Mouse (Mus musculus): ENCODE data around the gene Npm1. TPM values are rescaled to one million over a fixed set of nuclear protein-coding genes. Genes with fewer than 3 reads are reported as not detected.

Gene Npm1
- 1,479 and 1,796 TPM in 2 replicates for polyA plus RNA-seq (2016; fragmentation: Nextera tagmentation; extraction: Ambion mirVana)

- H3K4me1 ChIP-seq: peaks cover 13% of the 10 kb centered on the region
- H3K9me3 ChIP-seq (replicated peaks): no peaks in the 10 kb centered on the region
- peak; percentile 100 for DNase-seq (ENCODE audit: low spot score)
- peak within 1 kb of the TSS; percentile 97 for H3K27ac ChIP-seq
- WGBS: 3% methylated on average over 49 of the region's 49 CpGs
- H3K27me3 ChIP-seq (ENCODE audit: low read depth, poor library complexity, severe bottlenecking): no peaks in the 10 kb centered on the region
- H3K36me3 ChIP-seq: peaks cover 39% of the 10 kb centered on the region
- H3K4me3 ChIP-seq: peak within 1 kb of the TSS; percentile 91
Observed at GRCm38 (mm10) chr11:33162998-33163506, at the start of gene Npm1. Gene Npm1, minus strand, starts transcription at chr11:33163206.

GRCm38 (mm10) chr11:33207411-33207810 is 44.4 kb upstream of the Npm1 start:
- 91% methylated on average over 2 of the region's 2 CpGs for WGBS
- Histone ChIP-seq H3K36me3 (no peaks in the 10 kb centered on the region), H3K27me3 (ENCODE audit: low read depth, poor library complexity, severe bottlenecking) (peaks cover 80% of the 10 kb centered on the region), H3K9me3 (replicated peaks) (no peaks in the 10 kb centered on the region), H3K4me3 (no peak overlapping the region), H3K27ac (no peak overlapping the region), H3K4me1 (peaks cover 21% of the 10 kb centered on the region)
- DNase-seq (ENCODE audit: low spot score): no peak

GRCm38 (mm10) chr11:33204966-33205365 is 42.0 kb upstream of the Npm1 start:
- Histone ChIP-seq H3K4me3 (no peak overlapping the region), H3K36me3 (no peaks in the 10 kb centered on the region), H3K9me3 (replicated peaks) (no peaks in the 10 kb centered on the region), H3K4me1 (peaks cover 43% of the 10 kb centered on the region), H3K27me3 (ENCODE audit: low read depth, poor library complexity, severe bottlenecking) (peaks cover 96% of the 10 kb centered on the region), H3K27ac (no peak overlapping the region)
- 11% methylated on average over 3 of the region's 3 CpGs for WGBS
- DNase-seq (ENCODE audit: low spot score): peak; percentile 48

- H3K27me3 ChIP-seq (ENCODE audit: low read depth, poor library complexity, severe bottlenecking): peaks cover 96% of the 10 kb centered on the region
- no peak overlapping the region; the same call in 1 of the 2 replicates for H3K4me3 ChIP-seq
- H3K4me1 ChIP-seq: peaks cover 44% of the 10 kb centered on the region
- WGBS: 1% methylated on average over 18 of the region's 18 CpGs
- H3K27ac ChIP-seq: no peak overlapping the region
- no peaks in the 10 kb centered on the region for H3K36me3 ChIP-seq
- DNase-seq (ENCODE audit: low spot score): peak; percentile 65
- H3K9me3 ChIP-seq (replicated peaks): no peaks in the 10 kb centered on the region
Observed at GRCm38 (mm10) chr11:33204329-33204705, 41.3 kb upstream of the Npm1 start.

- H3K36me3 ChIP-seq: no peaks in the 10 kb centered on the region
- peaks cover 100% of the 10 kb centered on the region for H3K27me3 ChIP-seq (ENCODE audit: low read depth, poor library complexity, severe bottlenecking)
- no peaks in the 10 kb centered on the region for H3K9me3 ChIP-seq (replicated peaks)
- H3K4me1 ChIP-seq: peaks cover 48% of the 10 kb centered on the region
- H3K4me3 ChIP-seq: peak within 1 kb of the TSS; percentile 47
- 0 out of 2 replicates have a peak within 1 kb of the TSS, but pooled peaks have one; percentile 31 for H3K27ac ChIP-seq
- peak; percentile 69 for DNase-seq (ENCODE audit: low spot score)
- WGBS: under 1% methylated on average over 81 of the region's 81 CpGs
Observed at GRCm38 (mm10) chr11:33203383-33204328, 40.6 kb upstream of the Npm1 start, which contains the start of gene Tlx3. Gene Tlx3, minus strand, starts transcription at chr11:33203589.

- DNase-seq (ENCODE audit: low spot score): peak; percentile 57
- Histone ChIP-seq H3K27me3 (ENCODE audit: low read depth, poor library complexity, severe bottlenecking) (peaks cover 100% of the 10 kb centered on the region), H3K4me3 (peak overlapping the region; percentile 47), H3K9me3 (replicated peaks) (no peaks in the 10 kb centered on the region), H3K4me1 (peaks cover 48% of the 10 kb centered on the region), H3K36me3 (no peaks in the 10 kb centered on the region), H3K27ac (0 out of 2 replicates have a peak overlapping the region, but pooled peaks have one; percentile 31)
- WGBS: 0% methylated on average over 47 of the region's 47 CpGs
Observed at GRCm38 (mm10) chr11:33202972-33203371, 40.0 kb upstream of the Npm1 start.

- peak; percentile 62 for DNase-seq (ENCODE audit: low spot score)
- Histone ChIP-seq H3K4me3 (peak overlapping the region; percentile 47), H3K4me1 (peaks cover 48% of the 10 kb centered on the region), H3K27ac (no peak overlapping the region), H3K27me3 (ENCODE audit: low read depth, poor library complexity, severe bottlenecking) (peaks cover 100% of the 10 kb centered on the region), H3K9me3 (replicated peaks) (no peaks in the 10 kb centered on the region), H3K36me3 (no peaks in the 10 kb centered on the region)
- WGBS: under 1% methylated on average over 37 of the region's 37 CpGs
Observed at GRCm38 (mm10) chr11:33202296-33202695, 39.3 kb upstream of the Npm1 start.

- Histone ChIP-seq H3K27me3 (ENCODE audit: low read depth, poor library complexity, severe bottlenecking) (peaks cover 100% of the 10 kb centered on the region), H3K4me1 (peaks cover 48% of the 10 kb centered on the region), H3K36me3 (no peaks in the 10 kb centered on the region), H3K4me3 (peak overlapping the region; percentile 45), H3K27ac (no peak overlapping the region), H3K9me3 (replicated peaks) (no peaks in the 10 kb centered on the region)
- 3% methylated on average over 19 of the region's 19 CpGs for WGBS
- DNase-seq (ENCODE audit: low spot score): no peak
Observed at GRCm38 (mm10) chr11:33201626-33202010, 38.6 kb upstream of the Npm1 start.

GRCm38 (mm10) chr11:33200764-33201625 is 38.0 kb upstream of the Npm1 start:
- H3K9me3 ChIP-seq (replicated peaks): no peaks in the 10 kb centered on the region
- H3K27me3 ChIP-seq (ENCODE audit: low read depth, poor library complexity, severe bottlenecking): peaks cover 100% of the 10 kb centered on the region
- no peaks in the 10 kb centered on the region for H3K36me3 ChIP-seq
- peak; percentile 78 for DNase-seq (ENCODE audit: low spot score)
- H3K27ac ChIP-seq: 0 out of 2 replicates have a peak overlapping the region, but pooled peaks have one; percentile 1
- H3K4me3 ChIP-seq: peak overlapping the region; percentile 45
- peaks cover 51% of the 10 kb centered on the region for H3K4me1 ChIP-seq
- WGBS: 1% methylated on average over 74 of the region's 76 CpGs

GRCm38 (mm10) chr11:33199906-33200763 is 37.1 kb upstream of the Npm1 start:
- H3K4me3 ChIP-seq: peak overlapping the region; percentile 45
- H3K9me3 ChIP-seq (replicated peaks): no peaks in the 10 kb centered on the region
- under 1% methylated on average over 45 of the region's 45 CpGs for WGBS
- peaks cover 100% of the 10 kb centered on the region for H3K27me3 ChIP-seq (ENCODE audit: low read depth, poor library complexity, severe bottlenecking)
- DNase-seq (ENCODE audit: low spot score): peak; percentile 71
- no peak overlapping the region for H3K27ac ChIP-seq
- no peaks in the 10 kb centered on the region for H3K36me3 ChIP-seq
- peaks cover 55% of the 10 kb centered on the region for H3K4me1 ChIP-seq

- Histone ChIP-seq H3K4me3 (no peak overlapping the region), H3K27ac (no peak overlapping the region), H3K4me1 (peaks cover 51% of the 10 kb centered on the region), H3K27me3 (ENCODE audit: low read depth, poor library complexity, severe bottlenecking) (peaks cover 99% of the 10 kb centered on the region), H3K36me3 (no peaks in the 10 kb centered on the region), H3K9me3 (replicated peaks) (no peaks in the 10 kb centered on the region)
- 2% methylated on average over 15 of the region's 15 CpGs for WGBS
- DNase-seq (ENCODE audit: low spot score): no peak
Observed at GRCm38 (mm10) chr11:33199117-33199514, 36.1 kb upstream of the Npm1 start.
